Mouse (Mus musculus) cerebellum, adult 18-20 months (tissue): Measurements from ENCODE around the gene Stab1.
A peak's percentile ranks its signal among the peaks of the same experiment; 100 is the strongest.

Experiments used
- DNase-seq, 2 experiments: peaks; one replicate each; pipeline ENCODE4 v3.0.0; 2021

The Stab1 gene

GRCm38 (mm10) chr14:31194441-31194840 is 26.0 kb upstream of the Stab1 start:
- no peak for DNase-seq

DNA sequence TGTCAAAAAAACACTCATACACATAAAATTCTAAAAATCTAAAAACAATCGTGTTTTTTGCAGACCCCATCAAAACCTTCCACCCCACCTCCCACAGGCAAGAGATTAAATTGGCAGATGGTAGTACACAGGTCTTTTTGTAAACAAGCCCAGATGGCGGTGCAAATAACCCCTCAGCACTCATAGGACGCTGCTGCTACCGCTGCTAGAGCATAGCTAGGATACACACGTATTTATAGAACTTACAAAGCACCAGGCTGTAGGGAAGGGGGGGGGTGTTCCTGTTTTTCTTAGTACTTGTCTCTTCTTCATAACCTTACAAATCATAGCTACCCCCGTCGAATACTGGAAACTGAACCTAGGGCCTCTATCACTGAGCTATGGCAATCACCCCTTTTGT is 25.4 kb upstream of the Stab1 start:
- DNase-seq = peak in 1 of 2 experiments; percentile 34

GRCm38 (mm10) chr14:31191936-31192335 is 23.5 kb upstream of the Stab1 start:
- DNase-seq = peak in 1 of 2 experiments; percentile 44

GRCm38 (mm10) chr14:31189348-31189747 is 20.9 kb upstream of the Stab1 start:
- DNase-seq = no peak

GRCm38 (mm10) chr14:31188771-31189181 is 20.3 kb upstream of the Stab1 start:
- no peak for DNase-seq

DNA sequence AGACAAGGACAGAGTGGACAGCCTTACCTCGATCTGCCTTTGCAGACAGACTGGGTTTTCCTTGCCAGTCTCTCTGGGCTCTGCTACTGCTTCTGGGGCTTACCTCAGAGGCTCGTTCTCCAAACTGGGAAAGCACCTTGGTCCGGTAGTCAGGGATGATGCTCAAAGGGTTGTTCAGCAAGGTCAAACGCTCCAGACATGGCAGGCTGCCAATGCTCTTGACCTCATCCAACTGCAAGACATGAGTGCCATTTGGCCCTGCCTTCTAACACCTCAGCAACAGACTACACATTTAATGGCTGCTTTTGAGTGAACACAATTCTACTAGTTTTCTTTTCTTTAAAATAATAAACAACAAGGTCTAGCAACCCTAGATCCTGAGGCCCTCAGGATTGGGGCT is 18.2 kb upstream of the Stab1 start:
- no peak for DNase-seq

GRCm38 (mm10) chr14:31184195-31184594 is 15.8 kb upstream of the Stab1 start:
- no peak for DNase-seq

DNA sequence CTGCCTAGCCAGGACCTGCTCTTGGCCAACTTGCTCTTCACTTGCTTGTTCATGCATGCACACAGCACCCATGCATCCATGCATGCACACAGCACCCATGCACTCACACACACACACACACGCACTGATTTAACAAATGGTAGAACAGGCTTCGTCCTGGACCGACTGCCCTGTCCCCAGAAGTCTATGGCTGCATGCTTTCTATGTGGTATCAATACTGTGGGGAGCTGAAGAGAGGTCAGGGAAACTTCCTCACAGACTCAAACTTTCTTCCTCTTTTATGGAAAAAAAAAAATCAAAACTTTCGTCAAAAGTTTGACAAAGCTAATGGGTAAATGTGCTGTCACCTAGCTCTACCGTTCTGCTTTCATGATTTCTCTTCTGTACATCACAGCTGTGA is 15.1 kb upstream of the Stab1 start:
- no peak for DNase-seq

DNA sequence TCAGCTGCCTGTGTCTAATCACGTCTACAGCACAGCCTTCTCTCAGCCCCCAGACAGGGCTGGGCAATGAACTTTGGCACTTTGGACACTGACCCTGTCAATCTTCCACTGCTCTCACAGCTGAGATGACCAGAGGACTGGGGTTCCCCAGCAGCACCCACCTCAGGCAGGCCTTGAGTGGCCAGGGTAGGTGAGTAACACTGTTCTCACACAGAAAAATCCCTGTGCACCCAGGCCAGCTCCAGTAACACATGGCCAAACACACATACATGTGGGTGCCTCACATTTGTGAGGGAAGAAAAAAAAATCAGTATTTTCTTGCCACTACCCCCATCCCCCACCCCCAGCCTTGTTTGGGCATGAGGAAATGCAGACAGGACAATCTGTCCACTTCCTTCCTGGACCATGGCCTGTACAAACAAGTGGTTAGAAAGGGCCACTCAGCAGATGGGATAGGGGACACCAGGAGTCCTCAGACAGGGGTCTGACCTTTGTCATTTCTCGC is 14.4 kb upstream of the Stab1 start:
- no peak for DNase-seq

DNA sequence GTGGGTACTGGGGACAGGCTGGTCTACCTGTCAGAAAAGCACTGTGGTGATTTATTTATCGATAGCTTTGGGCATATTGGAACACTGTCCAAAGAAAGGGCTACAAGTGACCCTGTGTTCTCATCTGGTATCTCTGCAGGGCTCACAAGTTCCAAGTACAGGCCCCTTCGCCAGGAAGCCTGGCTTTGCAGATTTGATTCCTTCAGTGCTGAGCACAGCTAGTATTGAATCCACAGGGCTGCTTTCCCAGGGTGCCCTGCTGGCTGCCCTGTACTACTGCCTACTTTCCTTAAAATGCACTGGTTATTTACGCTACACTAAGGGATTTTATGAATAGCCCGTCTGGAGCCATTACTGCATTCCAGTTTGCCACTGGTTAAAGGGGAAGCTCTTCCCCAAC is 13.1 kb upstream of the Stab1 start:
- DNase-seq = no peak

DNA sequence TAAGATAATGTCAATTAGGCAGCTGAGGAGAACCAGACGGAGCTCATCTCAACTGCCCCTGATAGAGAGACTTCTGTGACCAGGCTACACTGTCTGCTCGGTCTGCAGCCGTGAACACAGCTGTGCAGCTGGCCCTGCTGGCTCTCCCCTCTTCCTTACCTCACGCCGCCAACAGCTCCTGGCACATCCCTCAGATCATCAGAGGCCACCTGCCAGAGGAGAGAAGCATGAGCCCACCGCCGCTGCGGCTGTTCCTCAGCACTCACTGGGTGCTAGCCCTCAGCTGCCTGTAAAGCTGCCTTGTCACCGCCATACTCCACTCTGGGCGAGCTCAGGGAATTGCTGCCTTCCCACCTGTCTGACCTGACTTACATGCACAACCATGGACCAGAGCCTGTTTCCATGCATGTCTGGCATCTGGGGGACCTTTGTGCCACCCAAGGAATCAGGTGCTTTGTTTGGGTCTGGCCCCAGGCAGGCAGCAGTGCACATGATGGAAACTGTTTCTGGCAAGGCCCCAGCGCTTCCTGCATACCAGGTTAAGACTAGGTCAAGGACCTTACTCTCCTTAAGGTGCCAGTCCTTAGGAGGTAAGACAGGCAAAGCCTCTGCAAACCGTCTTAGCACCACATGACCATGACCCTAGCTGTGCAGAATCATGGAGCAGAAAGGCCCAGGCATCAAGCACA is 11.4 kb upstream of the Stab1 start:
- no peak for DNase-seq

DNA sequence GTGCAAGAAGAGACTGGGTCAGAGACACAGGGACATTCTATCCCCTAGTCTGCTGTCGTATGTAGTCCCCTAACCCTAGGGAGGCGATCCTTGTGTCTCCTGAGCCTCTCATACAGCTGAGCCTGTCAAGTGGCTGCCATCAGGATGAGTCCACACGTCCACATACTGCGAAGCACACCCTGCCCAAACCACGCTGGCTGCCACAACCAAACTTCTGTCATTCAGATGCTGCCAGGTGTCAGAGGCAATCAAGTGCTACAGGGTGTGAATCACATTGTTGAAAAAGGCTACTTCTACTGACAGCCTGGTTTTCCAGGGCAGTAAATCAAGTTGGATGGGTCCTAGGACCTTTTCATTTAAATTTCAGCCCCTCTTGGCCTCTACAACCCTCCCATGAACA is 9.3 kb upstream of the Stab1 start:
- no peak for DNase-seq

GRCm38 (mm10) chr14:31177287-31177686 is 8.8 kb upstream of the Stab1 start:
- no peak for DNase-seq

GRCm38 (mm10) chr14:31173537-31173936 is 5.1 kb upstream of the Stab1 start:
- no peak for DNase-seq

GRCm38 (mm10) chr14:31172781-31173455 is 4.5 kb upstream of the Stab1 start:
- peak; percentile 68 to 69 for DNase-seq

- no peak for DNase-seq
Observed at GRCm38 (mm10) chr14:31171821-31172220, 3.4 kb upstream of the Stab1 start.

DNA sequence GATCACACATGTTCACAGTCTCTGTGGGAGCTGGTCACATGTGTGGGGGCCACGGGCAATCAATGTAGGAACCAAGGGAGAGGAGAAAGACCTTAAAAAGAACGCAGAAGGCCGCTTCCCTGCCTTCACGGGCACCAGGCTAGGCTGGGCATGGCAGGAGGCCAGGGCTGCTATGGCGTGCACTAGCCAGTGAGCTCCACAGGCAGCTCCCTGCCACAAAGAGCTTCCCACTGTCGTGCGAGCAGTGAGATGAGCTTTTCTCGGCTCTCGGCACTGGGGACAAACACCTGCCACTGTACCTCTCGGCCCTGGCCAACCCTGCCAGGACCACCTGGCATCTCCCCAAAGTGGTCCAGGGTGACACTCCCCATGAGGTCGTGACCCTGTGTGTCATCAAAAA is 2.9 kb upstream of the Stab1 start:
- DNase-seq = peak; percentile 75 to 77

GRCm38 (mm10) chr14:31170963-31171362 is 2.5 kb upstream of the Stab1 start:
- DNase-seq = no peak

- DNase-seq = no peak
Observed at GRCm38 (mm10) chr14:31169508-31169907, 1.1 kb upstream of the Stab1 start.

- DNase-seq = peak in 1 of 2 experiments; percentile 32
Observed at GRCm38 (mm10) chr14:31166827-31167226, 1.6 kb downstream of the Stab1 start.

GRCm38 (mm10) chr14:31165991-31166630 is 2.3 kb downstream of the Stab1 start:
- peak in 1 of 2 experiments; percentile 28 for DNase-seq

GRCm38 (mm10) chr14:31165458-31165857 is 3.0 kb downstream of the Stab1 start:
- DNase-seq = no peak

DNA sequence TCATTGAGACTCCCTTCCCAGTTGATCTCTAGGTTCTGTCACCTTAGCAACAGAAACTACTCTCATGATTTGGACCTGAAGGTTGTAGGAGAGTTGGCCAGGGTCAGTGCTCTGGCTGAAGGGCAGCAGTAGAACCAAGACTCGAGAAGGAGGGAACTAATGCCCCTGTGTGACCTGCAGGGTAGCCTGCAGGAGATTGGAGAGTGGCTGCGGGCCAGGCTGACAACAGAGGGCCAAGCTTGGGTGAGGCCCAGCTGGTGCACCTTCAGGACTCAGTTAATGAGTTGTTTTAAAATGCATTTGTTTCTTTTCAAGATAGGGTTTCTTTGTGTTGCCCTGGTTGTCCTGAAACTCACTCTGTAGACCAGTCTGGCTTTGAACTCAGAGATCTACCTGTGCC is 3.4 kb downstream of the Stab1 start:
- peak; percentile 50 to 53 for DNase-seq

DNA sequence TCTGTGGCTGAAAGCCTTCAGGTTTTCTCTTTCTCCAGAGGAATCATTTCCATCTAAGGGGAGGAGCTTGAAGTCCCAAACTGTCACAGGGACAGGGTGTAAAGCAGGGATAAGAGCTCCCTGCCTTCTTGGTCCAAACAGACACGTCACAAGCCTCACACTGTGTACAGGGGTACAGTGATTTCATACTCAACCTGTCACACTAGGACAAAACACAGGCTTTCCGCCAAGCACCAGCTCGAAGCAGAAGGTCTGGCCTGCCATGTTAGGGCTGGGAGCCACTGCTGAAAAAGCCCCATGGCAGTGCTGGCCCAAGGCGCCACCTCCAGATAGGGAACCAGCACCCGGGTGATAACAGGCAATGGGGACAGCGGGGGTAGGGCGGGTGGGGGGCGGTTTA is 4.4 kb downstream of the Stab1 start:
- peak; percentile 73 to 83 for DNase-seq
